Mouse (Mus musculus): Measurements from ENCODE around the gene Zfp248. TPM values are rescaled to one million over a fixed set of nuclear protein-coding genes. Genes with fewer than 3 reads are reported as not detected.

Zfp248 gene
- polyA plus RNA-seq (2012; rRNA removed) = 9.0 and 9.3 TPM in 2 replicates

DNA sequence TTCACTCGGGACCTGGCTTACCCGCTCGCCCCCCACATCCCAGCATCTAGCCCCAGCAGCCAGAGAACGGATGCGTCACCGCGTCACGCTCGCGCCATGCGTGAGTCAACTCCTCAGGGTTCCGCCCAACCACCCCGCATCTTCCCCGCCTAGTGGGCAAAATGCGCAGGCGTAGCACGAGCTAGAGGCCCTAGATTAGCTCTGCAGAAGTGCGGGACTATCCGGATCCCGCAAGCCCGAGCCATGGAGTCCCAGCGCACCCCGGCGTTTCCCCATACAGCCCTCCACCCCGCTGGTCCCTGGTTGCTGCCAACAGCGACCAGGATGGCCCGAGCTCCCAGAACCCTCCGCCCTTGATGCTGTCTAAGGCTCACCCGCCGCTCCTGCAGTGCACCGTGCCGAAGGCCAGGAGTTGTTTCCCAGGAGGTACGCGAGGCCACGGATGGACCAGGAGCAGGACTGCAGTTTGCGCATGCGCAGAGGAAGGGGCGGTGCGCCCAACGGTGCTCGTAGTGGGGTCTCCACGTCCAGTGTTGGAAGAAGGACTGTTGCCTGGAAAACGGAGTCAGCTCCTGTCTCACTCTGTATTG is at the start of gene Zfp248:
Zfp248 (minus strand) TSS at position 487 of the 590 bp plus-strand sequence.
- under 1% methylated on average over 43 of the region's 43 CpGs for WGBS
- peak within 1 kb of the TSS; percentile 97 for H3K27ac ChIP-seq (ENCODE audit: insufficient read depth, low read length)
- TF ChIP-seq CTCF (IDR thresholded peaks at IDR 0.05; ENCODE audit: borderline replicate concordance, insufficient read depth, low read depth, low read length) (peak; percentile 40; the same call in 1 of the 2 replicates), POLR2A (IDR thresholded peaks at IDR 0.05; ENCODE audit: borderline replicate concordance, insufficient read depth, low read length) (peak; percentile 96)

DNA sequence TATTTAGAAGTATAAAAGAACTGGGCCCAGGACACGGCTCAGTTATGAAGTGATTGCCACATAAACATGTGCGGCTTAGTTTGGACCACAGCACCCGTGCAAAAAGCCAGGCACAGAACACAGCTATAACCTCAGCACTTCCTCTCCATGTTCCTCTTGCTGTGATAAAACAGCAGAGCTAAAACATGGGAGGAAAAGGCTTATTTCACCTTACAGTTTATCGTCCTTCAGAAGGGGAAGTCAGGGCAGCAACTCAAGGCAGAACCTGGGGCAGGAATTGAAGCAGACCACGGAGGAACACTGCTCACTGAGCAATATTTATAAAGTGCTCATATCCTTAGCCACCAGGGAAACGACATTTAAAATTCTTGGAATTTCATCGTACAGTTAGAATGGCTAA is 43.7 kb upstream of the Zfp248 start:
- TF ChIP-seq CTCF (IDR thresholded peaks at IDR 0.05; ENCODE audit: borderline replicate concordance, insufficient read depth, low read depth, low read length) (no peak), POLR2A (IDR thresholded peaks at IDR 0.05; ENCODE audit: borderline replicate concordance, insufficient read depth, low read length) (no peak)
- no peak for DNase-seq
- Histone ChIP-seq H3K4me3 (replicated peaks; ENCODE audit: insufficient read depth, low read depth, low read length) (no peak overlapping the region), H3K27ac (ENCODE audit: insufficient read depth, low read length) (no peak overlapping the region), H3K4me1 (ENCODE audit: control insufficient read depth, insufficient read depth, low read length) (no peaks in the 10 kb centered on the region), H3K27me3 (ENCODE audit: control insufficient read depth, insufficient read depth, low read length) (no peaks in the 10 kb centered on the region)
- WGBS = 90% methylated on average over 7 of the region's 7 CpGs

More for the DNA sequence above, at the start of gene Zfp248:
- peak; percentile 96 to 97 for DNase-seq
- H3K4me1 ChIP-seq (ENCODE audit: control insufficient read depth, insufficient read depth, low read length) = peaks cover 2% of the 10 kb centered on the region; the same call in 1 of the 2 replicates
- H3K4me3 ChIP-seq (replicated peaks; ENCODE audit: insufficient read depth, low read depth, low read length) = peak within 1 kb of the TSS; percentile 83
- no peaks in the 10 kb centered on the region for H3K27me3 ChIP-seq (ENCODE audit: control insufficient read depth, insufficient read depth, low read length)

DNA sequence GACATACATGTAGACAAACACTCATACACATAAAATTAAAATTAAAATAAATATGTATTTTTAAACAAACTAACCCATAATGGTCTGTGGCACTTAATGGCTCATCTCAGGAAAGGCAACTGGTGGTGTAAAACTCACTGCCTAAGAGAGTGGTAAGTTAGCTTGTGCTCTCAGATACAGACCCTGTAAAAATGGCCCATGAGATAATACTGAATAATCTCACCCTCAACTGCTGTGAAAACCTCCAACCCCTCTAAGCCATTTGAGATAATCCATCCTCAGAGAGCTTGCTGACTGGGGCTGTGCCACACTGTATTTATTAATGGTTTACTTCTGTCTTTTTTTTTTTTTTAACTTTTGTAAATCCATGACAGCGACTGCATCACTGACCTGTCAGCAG is 26.8 kb upstream of the Zfp248 start:
- no peaks in the 10 kb centered on the region for H3K4me1 ChIP-seq (ENCODE audit: control insufficient read depth, insufficient read depth, low read length)
- H3K4me3 ChIP-seq (replicated peaks; ENCODE audit: insufficient read depth, low read depth, low read length) = no peak overlapping the region
- WGBS = 89% methylated on average over 1 of the region's 1 CpGs
- no peak overlapping the region for H3K27ac ChIP-seq (ENCODE audit: insufficient read depth, low read length)
- DNase-seq = no peak
- no peaks in the 10 kb centered on the region for H3K27me3 ChIP-seq (ENCODE audit: control insufficient read depth, insufficient read depth, low read length)
- TF ChIP-seq POLR2A (IDR thresholded peaks at IDR 0.05; ENCODE audit: borderline replicate concordance, insufficient read depth, low read length) (no peak), CTCF (IDR thresholded peaks at IDR 0.05; ENCODE audit: borderline replicate concordance, insufficient read depth, low read depth, low read length) (no peak)

DNA sequence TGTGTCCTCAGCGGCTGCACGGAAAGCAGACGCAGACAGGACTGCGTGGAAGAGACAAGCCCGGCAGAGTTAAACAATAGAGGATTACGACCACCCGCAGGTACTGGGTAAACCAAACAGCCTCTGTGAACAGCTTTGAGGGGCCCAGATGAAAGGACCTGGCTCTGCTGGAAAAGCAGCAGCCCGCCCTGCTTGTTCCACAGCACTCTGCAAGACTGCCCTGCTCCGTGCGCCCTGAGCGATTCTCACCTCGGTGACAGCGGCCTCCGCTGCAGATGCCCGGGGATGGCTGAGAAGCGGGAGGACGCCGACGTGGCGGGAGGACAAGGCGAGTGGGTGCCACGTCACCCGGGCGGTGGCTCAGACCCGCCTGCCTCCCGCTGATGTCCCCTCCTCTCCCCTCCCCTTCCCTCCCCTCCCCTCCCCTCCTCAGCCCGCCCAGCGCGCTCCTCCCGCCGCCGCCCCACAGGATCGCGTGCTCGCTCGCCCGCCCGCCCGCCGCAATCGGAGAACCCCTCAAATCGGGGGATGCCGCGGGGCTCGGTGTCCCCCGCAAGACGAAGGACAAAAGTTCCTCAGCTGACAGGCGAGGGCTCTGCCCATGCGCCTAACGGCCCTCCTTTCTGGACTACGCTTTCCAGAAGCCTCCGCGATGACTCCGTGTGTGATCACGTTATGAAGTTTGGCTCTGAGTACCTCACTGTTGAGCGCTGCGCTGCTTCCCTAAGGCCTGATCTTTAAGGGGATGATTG is 23.8 kb upstream of the Zfp248 start, which contains the start of gene Zfp9:
Zfp9 (minus strand) TSS at position 364 of the 752 bp plus-strand sequence.
- Histone ChIP-seq H3K27me3 (ENCODE audit: control insufficient read depth, insufficient read depth, low read length) (no peaks in the 10 kb centered on the region), H3K27ac (ENCODE audit: insufficient read depth, low read length) (peak within 1 kb of the TSS; percentile 86), H3K4me1 (ENCODE audit: control insufficient read depth, insufficient read depth, low read length) (peaks cover 3% of the 10 kb centered on the region; the same call in 1 of the 2 replicates), H3K4me3 (replicated peaks; ENCODE audit: insufficient read depth, low read depth, low read length) (peak within 1 kb of the TSS; percentile 92)
- under 1% methylated on average over 44 of the region's 57 CpGs for WGBS
- no peak for TF ChIP-seq CTCF (IDR thresholded peaks at IDR 0.05; ENCODE audit: borderline replicate concordance, insufficient read depth, low read depth, low read length)
- peak; percentile 83; the same call in 1 of the 2 replicates for TF ChIP-seq POLR2A (IDR thresholded peaks at IDR 0.05; ENCODE audit: borderline replicate concordance, insufficient read depth, low read length)
- peak; percentile 89 for DNase-seq

DNA sequence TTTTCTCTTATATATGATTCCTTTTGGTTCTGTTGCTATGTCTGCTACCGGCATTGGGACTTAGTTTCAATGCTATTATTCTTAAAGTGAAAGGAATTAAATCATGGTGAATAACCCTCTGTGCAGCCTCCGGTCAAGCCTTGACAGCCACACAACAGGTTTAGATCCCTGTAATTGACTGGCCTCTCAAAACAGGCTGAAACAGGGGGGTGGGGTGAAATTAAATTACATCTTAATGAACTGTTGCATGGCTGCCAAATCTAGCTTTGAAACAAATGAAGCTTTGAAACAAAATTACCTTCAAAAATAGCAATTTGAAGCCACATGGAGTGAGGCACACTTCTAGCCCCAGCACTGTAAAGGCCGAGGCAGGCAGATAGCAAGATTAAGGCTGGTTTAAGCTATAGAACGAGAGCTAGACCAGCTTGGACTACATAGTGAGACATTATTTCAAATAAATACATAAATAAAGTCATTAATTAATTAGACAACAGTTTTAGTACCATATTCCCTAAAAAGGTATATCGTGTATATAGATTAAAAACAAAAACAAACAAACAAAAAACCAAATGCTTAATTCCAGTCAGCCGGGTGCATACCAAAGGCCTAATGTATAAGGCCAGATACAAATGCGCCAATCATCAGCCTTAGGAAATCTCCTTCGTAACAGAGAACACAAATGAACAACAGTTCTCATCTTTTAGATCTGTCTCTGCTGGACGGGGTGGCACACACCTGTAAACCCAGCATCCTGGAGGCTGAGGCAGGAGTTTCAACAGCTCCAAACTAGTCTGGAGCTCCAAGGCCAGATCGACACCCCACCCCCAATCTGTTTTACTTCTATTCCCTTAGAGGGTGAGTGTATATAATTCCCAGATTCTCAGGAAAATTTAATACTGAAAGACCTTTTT is 22.8 kb upstream of the Zfp248 start:
- no peak overlapping the region; the same call in 1 of the 2 replicates for H3K27ac ChIP-seq (ENCODE audit: insufficient read depth, low read length)
- no peaks in the 10 kb centered on the region for H3K27me3 ChIP-seq (ENCODE audit: control insufficient read depth, insufficient read depth, low read length)
- TF ChIP-seq CTCF (IDR thresholded peaks at IDR 0.05; ENCODE audit: borderline replicate concordance, insufficient read depth, low read depth, low read length) = no peak
- no peak for TF ChIP-seq POLR2A (IDR thresholded peaks at IDR 0.05; ENCODE audit: borderline replicate concordance, insufficient read depth, low read length)
- 13% methylated on average over 10 of the region's 10 CpGs for WGBS
- H3K4me3 ChIP-seq (replicated peaks; ENCODE audit: insufficient read depth, low read depth, low read length) = peak overlapping the region; percentile 92
- H3K4me1 ChIP-seq (ENCODE audit: control insufficient read depth, insufficient read depth, low read length) = peaks cover 3% of the 10 kb centered on the region; the same call in 1 of the 2 replicates
- peak; percentile 26 to 27 for DNase-seq

DNA sequence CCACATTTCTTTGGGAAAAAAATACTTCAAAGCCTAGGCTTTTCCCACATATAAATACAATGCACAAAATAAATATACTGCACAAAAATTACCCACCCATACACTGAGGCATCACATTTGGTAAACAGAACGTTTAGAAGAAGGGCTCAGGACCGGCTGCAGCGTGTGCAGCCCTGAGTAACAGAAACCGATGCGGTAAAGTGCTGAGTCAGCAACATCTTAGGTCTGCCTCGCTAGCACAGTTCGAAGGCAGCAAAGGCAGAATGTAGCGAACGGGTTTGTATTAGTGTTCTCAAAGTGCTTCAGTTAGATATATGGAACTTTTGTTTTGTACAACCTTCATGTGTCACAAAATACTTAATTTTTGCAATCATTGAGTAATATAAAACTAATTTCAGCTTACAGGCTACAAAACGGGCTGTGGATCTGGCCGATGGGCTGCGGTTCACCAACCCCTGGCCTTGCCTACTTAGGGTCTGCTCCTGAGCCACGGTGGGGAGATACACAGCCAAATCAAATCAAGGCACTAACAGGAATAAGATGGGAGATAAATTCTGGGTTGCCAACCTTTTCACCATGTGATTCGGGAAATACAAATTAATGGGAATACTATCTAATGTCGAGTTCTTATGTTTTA is 6.9 kb upstream of the Zfp248 start:
- H3K27me3 ChIP-seq (ENCODE audit: control insufficient read depth, insufficient read depth, low read length) = no peaks in the 10 kb centered on the region
- no peak overlapping the region for H3K27ac ChIP-seq (ENCODE audit: insufficient read depth, low read length)
- no peak for DNase-seq
- H3K4me1 ChIP-seq (ENCODE audit: control insufficient read depth, insufficient read depth, low read length) = no peaks in the 10 kb centered on the region
- 85% methylated on average over 15 of the region's 15 CpGs for WGBS
- no peak overlapping the region for H3K4me3 ChIP-seq (replicated peaks; ENCODE audit: insufficient read depth, low read depth, low read length)
- TF ChIP-seq POLR2A (IDR thresholded peaks at IDR 0.05; ENCODE audit: borderline replicate concordance, insufficient read depth, low read length) (no peak), CTCF (IDR thresholded peaks at IDR 0.05; ENCODE audit: borderline replicate concordance, insufficient read depth, low read depth, low read length) (no peak)

DNA sequence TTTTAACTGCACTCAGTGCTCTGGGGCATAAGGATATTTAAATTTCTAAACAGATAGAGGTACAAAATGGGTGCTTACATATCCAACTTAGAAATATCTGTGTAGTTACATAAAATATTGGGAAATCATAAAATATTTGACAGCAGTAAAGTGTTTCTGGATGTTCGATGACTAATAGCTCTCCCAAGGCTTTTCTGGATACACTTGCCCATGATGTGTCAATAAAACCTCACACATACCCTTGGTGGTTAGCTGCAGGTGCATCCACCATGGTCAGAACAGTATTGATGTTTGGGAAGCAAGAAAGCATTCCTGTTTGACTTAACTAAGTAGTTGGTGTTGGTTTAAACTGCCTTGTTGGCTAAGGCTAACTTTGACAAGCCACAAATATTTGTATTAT is 2.4 kb upstream of the Zfp248 start:
- peaks cover 2% of the 10 kb centered on the region; the same call in 1 of the 2 replicates for H3K4me1 ChIP-seq (ENCODE audit: control insufficient read depth, insufficient read depth, low read length)
- no peak for DNase-seq
- no peak for TF ChIP-seq CTCF (IDR thresholded peaks at IDR 0.05; ENCODE audit: borderline replicate concordance, insufficient read depth, low read depth, low read length)
- no peak for TF ChIP-seq POLR2A (IDR thresholded peaks at IDR 0.05; ENCODE audit: borderline replicate concordance, insufficient read depth, low read length)
- 96% methylated on average over 1 of the region's 1 CpGs for WGBS
- H3K4me3 ChIP-seq (replicated peaks; ENCODE audit: insufficient read depth, low read depth, low read length) = no peak overlapping the region
- no peaks in the 10 kb centered on the region for H3K27me3 ChIP-seq (ENCODE audit: control insufficient read depth, insufficient read depth, low read length)
- no peak overlapping the region for H3K27ac ChIP-seq (ENCODE audit: insufficient read depth, low read length)
